Mouse (Mus musculus) spleen, postnatal 4 days (tissue): ENCODE results near the gene Vax1.

ENCODE experiments used
- DNase-seq, 2 experiments: peaks; one replicate each; pipeline ENCODE4 v3.0.0; 2022; ENCODE audit warnings: low spot score in 2 of 2

The Vax1 gene

GRCm38 (mm10) chr19:59169143-59169935 lies 517 bp downstream of the Vax1 start:
- no peak for DNase-seq

DNA sequence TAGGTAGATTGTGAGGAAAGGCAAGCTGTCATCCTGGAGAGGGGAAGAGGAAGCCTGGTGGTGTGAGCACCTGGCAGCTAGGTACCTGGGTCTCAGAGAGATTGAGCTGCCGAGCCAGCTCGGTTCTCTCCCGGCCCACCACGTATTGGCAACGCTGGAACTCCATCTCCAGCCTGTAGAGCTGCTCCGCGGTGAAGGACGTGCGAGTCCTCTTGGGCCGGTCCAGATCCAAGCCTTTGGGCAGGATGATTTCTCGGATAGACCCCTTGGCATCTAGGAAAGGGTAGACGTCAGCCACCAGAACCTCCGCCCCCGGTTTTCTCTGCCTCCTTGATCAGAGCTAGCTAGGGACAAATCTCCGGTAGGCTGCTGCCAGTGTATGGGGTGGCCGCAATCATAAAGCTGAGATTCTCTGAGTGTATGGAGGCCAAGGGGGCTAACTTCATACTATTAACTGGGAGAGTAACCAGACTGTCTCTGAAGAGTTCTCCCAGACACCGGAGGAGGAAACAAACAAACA lies 1.4 kb downstream of the Vax1 start:
- DNase-seq: no peak

GRCm38 (mm10) chr19:59167871-59168270 lies 2.0 kb downstream of the Vax1 start:
- no peak for DNase-seq

GRCm38 (mm10) chr19:59166879-59167278 lies 3.0 kb downstream of the Vax1 start:
- DNase-seq: no peak

GRCm38 (mm10) chr19:59166311-59166761 lies 3.5 kb downstream of the Vax1 start:
- no peak for DNase-seq

DNA sequence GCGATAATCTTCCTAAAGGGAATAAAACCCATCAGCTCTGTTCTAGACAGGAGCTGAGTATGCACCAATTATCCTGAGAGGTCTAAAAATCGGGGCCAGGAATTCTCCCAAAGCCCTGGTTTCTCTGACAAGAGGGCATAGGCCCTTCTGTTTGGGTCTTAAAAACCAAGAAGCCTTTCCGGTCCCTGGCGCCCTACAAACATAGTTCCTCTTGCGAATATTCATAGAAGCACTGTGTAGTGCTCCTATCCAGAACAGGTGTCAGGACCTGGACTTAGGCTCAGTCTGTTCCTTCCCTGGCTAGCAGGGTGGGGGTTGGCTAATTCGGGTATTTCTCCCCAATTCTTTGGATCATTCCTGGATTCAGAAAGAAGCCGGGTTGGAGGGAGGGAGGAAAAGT lies 4.3 kb downstream of the Vax1 start:
- no peak for DNase-seq

DNA sequence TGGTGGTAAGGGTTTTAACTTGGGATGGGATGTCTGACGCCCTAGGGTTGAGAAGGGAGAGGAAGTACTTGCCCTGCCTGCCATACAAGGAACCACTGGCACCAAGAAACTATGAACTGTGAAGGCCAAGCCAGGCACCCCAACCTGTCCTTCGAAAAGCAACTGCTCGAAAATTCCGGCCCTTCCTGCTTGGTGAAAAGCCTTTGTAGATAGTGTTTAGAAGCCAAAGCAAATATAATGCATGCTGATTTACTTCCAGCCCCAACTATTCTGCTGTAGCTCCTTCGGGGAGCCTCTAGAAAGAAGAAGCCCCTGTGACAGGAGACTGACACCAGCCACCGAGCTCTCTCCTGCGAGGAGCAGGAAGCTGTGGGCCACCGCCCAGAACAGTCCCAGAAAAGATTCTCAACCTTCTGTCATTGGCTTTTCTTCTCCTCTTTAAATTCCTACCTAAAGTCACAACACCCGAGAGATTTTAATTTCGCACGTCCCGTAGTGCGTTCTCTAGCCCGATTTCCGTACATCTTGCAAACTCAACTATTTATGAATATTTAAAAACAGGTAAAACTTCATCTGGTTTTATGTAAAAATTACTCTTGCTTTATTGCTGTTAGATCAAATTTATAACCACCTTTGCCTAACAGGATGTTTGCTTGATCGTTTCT lies 4.8 kb downstream of the Vax1 start:
- DNase-seq: no peak

- DNase-seq: no peak
Measured at GRCm38 (mm10) chr19:59164111-59164510, 5.7 kb downstream of the Vax1 start.

DNA sequence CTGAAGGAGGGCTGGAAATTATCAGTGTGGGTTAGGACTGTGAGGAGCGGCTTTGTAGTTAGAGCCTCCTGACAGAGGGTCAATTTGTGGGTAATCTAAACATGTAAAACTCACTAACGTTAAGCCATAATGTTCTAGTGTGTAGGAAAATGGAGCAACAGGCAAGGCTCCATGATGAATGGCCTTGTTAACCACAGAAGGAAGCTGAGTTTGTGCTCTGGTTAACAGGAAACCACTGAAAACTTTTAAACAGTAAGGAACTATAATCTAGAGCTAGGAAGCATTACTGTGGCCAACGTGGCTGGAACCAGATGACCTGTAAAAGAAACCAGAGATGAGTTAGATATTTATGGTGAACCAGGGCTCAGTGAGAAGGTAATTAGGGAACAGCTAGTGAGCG lies 13.2 kb downstream of the Vax1 start:
- DNase-seq: no peak

DNA sequence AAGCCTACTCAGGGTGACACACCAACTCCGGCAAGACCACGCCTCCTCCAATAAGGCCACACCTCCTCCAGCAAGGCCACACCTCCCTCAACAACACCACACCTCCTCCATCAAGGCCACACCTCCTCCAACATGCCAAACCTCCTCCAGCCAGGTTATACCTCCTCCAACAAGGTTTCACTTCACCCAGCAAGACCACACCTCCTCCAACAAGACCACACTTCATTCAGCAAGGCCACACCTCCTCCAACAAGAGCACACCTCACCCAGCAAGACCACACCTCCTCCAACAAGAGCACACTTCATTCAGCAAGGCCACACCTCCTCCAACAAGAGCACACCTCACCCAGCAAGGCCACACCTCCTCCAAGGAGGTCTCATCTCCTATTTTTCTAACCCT lies 15.7 kb downstream of the Vax1 start:
- DNase-seq: no peak

GRCm38 (mm10) chr19:59145492-59146140 lies 24.2 kb downstream of the Vax1 start:
- no peak for DNase-seq

DNA sequence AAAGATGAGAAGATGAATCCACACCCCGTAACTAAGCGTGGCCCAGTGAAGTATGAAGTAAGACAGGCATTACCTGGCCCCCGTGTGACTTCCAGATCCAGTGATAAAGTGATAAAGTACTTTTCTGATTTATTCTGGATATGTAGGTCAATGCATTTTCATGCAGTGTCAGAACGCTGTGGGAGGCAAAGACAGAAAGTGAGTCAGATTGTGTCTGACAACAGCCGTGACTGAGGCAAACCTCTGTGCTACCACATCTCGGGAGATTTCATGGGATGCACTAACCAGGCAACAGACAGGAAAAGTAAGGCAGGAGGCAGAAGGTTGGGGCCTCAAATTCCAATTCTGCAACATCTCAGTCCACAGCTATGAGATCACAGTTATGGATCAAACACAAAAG lies 24.8 kb downstream of the Vax1 start:
- no peak for DNase-seq

DNA sequence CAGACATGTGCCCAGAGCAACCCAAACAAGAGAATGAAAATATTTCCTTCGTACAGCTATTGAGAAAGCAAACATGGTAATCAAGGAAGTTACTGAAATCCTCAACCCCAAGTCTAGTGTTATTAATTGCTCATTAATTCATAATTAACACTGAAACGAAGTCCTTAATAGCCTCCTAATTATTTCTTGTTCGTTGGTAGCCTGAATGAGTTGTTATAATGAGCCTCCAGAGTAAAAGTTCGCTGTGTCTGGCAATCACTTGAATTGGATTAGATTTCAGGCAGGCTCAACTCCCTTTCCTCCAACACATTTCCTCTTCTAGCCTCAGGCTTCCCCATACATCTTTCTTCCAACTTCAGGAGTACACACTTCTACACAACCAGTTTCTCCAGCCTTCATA lies 27.6 kb downstream of the Vax1 start:
- no peak for DNase-seq

GRCm38 (mm10) chr19:59135387-59135786 lies 34.5 kb downstream of the Vax1 start:
- DNase-seq: no peak

- DNase-seq: no peak
Measured at GRCm38 (mm10) chr19:59134916-59135315, 34.9 kb downstream of the Vax1 start.

DNA sequence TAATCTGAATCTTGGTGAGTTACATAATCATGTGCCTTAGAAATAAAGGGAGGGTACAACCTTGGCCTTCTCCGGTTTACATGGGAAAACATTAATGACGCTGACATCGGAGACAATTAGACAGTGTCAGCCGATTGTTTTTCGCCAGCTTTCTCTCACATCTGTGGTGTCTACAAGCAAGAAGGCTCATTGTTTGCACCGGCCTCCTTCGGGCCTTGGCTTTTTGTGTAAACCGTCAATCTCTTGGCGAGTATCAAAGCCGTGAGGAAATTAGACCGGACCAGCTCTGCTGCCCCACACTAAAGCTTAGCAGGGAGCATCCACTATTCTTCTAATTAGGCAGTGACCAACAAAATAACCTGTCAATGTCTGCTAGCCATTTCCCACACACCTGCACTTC lies 36.7 kb downstream of the Vax1 start:
- DNase-seq: no peak

GRCm38 (mm10) chr19:59129671-59130070 lies 40.2 kb downstream of the Vax1 start:
- DNase-seq: no peak

DNA sequence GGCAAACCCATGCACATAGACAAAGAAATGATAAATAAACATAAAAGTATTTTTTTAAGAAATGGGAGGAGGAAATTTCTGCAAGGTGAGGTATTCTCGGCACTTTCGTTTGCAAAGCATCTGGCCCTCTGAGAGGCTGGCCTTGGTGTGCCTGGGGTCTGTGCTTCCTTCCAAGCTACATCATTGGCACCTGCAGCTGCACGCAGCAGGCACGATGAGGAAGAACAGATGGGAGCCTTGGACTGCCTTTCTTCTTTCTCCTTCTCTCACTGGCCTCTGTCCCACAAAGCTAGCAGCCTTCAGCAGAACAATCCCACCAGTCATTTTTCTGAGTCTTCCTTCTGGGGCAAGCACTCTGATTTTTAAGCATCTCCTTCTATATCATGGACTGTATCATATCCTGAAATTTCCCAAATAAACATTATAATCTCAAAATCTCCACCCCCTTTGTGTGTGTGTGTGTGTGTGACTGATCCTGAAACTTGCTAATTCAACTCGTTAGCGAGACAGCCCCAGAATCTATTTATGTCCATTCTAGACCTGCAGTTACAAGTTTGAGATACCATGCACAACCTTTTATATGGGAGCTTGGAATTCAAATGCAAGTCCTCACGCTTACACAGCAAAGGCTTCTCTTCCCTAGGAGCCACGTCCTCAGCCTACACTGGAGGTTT lies 41.2 kb downstream of the Vax1 start:
- DNase-seq: no peak

- DNase-seq: no peak
Measured at GRCm38 (mm10) chr19:59127424-59127823, 42.4 kb downstream of the Vax1 start.
